Mouse (Mus musculus): ENCODE measurements at regions not wholly inside any gene's neighbourhood (a gene's known extent, or its start where the extent isn't known, plus 50 kb on each side); places are given as distances from the start of the nearest gene placed in this dataset.
A peak's percentile ranks its signal among the peaks of the same experiment; 100 is the strongest.
"Not testable (repeated sequence)": the region's sequence is repeated elsewhere in the genome, so short reads cannot be mapped to it uniquely, and the experiment has no call there.

DNA sequence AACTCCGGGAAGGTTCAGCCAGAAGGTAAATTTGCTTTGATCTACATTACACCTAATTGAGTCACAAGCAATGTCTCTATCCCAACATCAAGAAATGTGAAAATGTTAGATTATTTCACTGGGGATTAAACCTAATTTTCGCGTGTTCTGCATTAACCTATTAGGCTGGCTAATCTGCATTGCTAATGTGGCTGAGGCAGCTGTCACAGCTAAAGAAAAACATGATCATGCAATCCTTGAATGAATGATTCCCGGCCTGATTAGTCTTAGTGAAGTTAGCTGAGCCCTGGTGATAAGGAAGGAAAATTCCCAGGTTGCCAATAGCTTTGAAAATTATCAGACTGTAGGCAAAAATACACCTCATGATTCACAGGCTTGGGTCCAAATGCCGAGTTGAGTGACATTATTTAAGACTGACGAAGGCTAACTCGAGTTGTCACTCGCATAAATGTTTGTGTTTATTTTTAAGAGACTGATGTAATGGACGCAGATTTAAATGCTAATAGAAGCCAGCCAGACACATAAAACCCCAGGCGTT, 131.5 kb upstream of the Kiz start:
- no peak for DNase-seq

GRCm38 (mm10) chr2:146724924-146725555, 130.6 kb upstream of the Kiz start:
- no peak for DNase-seq

DNA sequence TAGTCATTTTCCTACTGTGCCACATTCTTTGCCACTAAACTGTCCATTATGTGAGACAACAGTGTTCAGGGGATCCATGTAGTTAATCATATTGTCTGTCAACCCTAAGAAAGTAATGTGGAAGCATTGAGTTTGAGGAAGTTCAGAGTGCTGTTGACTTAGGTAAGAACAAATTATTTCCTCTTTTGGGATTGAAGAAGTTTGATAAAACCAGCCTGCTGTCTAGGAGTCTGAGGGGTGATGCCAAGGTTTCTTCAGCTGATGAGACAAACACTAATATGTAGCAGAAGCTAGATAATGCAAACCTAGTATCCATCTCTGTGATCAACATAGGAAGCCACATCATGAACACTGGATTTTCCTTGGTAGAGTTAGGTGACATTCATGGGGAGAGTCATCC, 127.0 kb upstream of the Kiz start:
- DNase-seq = no peak

GRCm38 (mm10) chr2:146731081-146731480, 124.6 kb upstream of the Kiz start:
- no peak for DNase-seq

GRCm38 (mm10) chr2:146732891-146733290, 122.8 kb upstream of the Kiz start:
- not testable (repeated sequence) for DNase-seq

- DNase-seq = no peak
These were observed 111.3 kb upstream of the Kiz start for GRCm38 (mm10) chr2:146744396-146744795.

- no peak for DNase-seq
These were observed 110.5 kb upstream of the Kiz start for GRCm38 (mm10) chr2:146745012-146745682.

DNA sequence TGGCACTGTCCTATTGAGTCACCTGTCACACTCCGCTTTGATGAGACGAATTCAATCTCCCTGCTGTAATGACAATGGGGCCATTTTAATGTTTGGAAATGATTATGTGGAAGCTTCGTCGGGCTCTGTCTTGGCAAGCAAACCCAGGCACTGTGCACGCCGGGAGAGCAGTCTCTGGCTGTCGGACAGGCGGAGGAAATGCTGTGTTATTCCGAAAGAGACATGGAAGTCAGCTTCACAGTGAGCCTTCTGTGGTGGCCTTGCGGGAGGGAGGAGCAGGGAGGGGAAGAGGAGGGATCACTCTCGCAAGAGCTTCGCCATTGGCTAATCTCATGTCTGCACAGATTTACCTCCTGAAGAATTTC, 110.0 kb upstream of the Kiz start:
- DNase-seq = no peak

DNA sequence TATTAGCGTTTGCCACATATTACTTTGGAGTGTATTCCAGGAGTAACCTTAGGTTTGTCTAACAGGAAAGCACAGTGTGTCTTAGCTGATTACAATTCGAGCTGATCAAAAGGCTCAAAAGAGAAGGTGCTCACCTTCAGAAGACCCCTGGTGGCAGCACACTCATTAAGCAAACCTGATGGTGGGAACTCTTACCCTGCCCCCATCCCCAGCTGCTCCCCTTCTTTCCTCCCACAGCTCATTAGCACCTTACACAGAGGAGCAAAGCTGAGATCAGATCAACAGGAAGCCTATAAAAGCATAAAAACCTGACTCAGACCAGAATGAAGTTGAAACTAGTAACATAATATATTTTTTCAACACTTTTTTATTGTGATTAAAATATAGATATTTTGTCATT, 101.7 kb upstream of the Kiz start:
- no peak for DNase-seq

- DNase-seq = no peak
These were observed 92.0 kb upstream of the Kiz start for GRCm38 (mm10) chr2:146763522-146764144.

GRCm38 (mm10) chr2:146764313-146765255, 91.1 kb upstream of the Kiz start:
- peak; percentile 14 to 40 for DNase-seq

DNA sequence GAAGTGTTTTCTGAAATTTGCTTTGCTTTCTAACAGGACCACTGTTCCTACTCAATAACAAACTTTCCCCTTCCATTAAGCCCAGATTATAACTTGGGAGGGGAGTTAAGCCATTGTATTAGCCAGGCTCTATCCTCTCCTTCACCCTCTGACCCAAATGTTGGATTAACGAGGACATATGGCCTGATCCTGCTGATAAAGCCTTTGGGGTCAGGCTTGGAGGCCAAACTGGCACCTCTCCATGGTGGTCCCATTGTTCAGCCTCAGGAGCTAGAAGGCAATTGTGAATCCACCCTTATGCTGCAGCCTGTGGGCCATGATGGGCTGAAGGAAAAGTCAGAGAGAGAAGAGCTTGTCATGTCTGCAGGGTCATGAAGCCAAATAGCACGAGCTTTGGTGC, 80.8 kb upstream of the Kiz start:
- DNase-seq = no peak

- no peak for DNase-seq
These were observed 68.4 kb upstream of the Kiz start for GRCm38 (mm10) chr2:146787132-146787810.

- DNase-seq = no peak
These were observed 67.7 kb upstream of the Kiz start for GRCm38 (mm10) chr2:146787811-146788455.

DNA sequence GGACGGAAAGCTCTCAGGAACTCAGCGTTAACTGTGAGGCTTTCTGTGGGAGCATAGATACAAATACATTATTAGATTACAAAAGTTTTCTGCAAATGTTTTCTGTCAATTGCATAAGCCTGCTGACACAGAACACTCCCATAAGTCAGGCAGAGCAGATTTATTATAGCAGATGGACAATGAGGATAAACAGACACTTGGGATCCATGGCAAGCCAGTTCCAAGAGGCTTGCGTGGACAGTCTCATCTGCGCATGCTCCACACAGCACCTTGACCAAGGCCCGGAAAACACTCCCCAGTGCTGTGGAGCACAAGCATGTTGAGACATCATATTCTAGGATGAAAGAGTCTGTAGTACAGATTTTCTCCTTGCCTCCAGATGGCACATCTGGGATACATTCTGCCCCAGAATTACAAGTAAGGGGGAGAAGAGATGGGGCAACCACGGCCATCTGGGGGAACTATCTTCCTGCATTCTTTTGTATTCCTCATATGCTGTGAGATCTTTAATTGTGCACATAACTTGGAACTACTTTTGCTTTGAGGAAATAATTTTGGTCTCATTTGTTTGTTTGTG, 62.7 kb upstream of the Kiz start:
- DNase-seq = no peak

DNA sequence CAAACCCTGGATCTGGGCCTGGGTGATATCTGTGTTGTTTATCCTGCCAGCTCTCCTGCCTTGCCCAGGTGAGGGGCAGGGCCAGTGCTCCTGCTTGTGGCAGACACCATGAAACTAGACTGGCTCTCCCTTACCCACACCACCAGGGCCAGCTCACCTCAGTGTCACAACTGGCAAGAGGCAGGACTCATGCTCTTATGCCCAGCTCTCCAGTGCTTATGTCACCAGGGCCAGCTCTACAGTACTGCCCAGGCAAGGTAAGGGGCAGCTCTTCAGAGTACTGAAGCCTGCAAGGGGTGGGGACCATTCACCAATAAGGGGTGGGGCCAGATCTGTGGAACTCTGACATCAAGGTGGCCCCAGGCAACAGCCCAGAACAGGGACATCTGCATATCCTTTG, 52.7 kb upstream of the Kiz start:
- DNase-seq = no peak

Data from kidney, postnatal 36 days (tissue).